Mouse (Mus musculus) embryo, embryonic 11.5 days (tissue): ENCODE data around the gene Clec12a.

Source experiments
- DNase-seq: peaks from one replicate; pipeline ENCODE4 v3.0.0-alpha.2; 2012; ENCODE audit warnings: low read depth, low spot score

The Clec12a gene

DNA sequence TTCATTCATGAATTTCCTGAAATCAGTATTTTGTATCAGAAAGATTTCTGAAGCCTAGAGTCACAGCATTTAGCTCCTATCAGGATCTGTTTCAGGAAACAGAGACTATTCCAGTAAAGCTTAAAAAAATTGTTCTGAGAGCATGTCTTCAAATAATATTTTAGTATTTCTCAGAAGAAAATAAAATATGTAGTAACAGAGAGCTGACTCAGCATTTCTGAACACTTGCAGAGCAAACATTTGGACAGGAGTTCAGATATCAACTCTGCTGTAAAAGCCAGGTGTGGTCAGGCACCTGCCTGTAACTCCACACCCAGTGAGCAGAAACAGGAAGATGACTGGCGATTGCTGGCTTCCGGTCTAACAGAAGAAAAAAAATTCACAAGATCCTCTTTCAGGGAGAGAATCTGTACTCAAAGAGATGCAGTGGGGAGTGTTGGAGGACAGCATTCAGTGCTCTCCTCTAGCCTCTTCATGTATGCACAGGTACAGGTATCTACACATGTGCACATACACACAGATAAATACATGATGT, 32.5 kb downstream of the Clec12a start:
- no peak for DNase-seq

DNA sequence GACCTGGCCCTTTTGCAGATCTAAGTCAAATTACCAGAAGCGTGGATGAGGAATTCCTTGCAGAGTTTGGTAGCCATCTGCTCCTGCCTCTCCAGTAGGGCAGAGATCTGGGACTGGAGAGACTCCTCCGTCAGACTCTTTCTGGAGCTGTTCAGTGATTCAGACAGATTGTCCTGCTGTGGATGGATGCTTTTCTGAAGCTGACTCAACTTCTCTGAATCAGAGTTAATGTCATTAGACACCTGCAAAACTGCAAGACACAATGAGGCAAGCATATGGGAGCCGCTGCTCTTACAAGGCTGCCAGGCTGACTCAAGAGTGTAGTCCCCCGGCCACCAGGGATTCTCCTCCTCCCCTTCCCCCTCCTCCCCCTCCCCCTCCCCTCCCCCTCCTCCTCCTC, 38.0 kb downstream of the Clec12a start:
- no peak for DNase-seq

DNA sequence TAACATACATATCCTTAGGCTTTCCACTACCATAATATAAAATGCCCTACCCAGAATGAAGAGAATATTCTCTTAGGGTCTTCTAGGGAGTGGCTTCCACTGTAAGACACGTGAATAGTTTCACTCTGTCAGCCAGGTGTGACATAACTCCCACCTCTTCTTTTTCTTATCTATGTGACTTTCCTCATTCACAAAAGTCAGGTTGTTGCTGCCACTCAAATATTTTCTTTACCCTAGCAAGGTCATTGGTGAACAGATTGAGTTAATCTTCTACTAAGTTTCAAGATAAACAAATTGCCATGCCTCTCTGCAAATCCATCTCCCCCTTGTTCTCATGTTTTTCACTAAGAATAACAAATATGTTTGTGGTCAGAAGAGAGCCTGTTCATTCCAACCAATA, 39.2 kb downstream of the Clec12a start:
- DNase-seq = no peak

DNA sequence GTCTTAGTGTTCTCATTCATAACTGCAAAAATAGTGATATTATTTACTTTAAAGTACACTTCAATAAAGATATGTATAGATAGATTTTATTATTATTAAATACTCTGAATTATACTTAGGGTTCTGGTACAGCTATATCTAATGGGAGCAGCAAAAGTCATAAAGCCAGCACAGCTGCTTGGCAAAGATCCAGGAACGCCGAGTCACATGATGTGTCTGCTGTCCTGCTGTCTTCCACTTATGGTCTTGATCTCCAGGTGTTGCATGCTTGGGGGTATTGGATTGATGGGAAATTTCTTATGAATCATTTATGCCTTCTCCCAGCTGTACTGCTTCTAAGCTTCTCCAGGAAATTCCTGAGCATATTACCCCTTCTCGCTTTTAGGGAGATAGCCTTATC, 41.0 kb downstream of the Clec12a start:
- DNase-seq = no peak

DNA sequence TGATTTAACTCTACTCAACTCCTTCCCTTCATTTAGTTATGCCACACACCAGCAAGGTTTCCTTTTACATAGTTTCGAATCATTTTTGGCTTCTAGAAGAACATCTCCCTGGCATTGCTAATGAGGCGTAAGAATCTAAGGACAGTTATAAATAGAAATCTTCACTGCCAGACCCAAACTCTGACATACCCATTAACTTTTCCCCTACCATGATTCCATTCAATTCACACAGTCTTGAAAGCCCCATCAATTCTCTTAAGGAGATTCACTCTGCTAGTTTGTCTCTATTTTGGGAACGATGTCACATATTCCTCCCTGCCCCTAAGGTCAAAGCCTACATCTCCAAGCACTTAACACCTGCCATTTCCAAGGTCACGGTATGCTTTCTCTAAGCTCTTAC, 42.5 kb downstream of the Clec12a start:
- DNase-seq = no peak

DNA sequence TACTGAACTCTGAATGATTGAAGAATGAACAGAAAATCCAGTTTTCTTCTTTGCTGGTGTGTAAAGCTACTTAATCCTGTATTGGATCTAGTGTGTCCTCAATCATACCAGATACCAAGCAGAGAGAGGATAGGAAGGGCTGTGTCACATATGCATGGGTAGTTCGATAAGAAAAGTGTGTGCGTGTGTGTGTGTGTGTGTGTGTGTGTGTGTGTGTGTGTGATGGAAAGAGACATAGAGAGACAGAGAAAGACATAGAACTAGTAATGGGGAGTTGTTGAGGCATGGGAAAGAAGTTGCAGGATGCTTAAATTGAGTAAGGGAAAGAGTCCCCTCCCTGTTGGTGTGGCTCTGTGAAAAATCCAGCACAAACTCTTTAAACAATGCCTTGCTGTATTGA, 43.3 kb downstream of the Clec12a start, which contains the start of gene Clec12b:
TSS of gene Clec12b (minus strand) at position 101 of the 400 bp plus-strand sequence.
- no peak for DNase-seq

DNA sequence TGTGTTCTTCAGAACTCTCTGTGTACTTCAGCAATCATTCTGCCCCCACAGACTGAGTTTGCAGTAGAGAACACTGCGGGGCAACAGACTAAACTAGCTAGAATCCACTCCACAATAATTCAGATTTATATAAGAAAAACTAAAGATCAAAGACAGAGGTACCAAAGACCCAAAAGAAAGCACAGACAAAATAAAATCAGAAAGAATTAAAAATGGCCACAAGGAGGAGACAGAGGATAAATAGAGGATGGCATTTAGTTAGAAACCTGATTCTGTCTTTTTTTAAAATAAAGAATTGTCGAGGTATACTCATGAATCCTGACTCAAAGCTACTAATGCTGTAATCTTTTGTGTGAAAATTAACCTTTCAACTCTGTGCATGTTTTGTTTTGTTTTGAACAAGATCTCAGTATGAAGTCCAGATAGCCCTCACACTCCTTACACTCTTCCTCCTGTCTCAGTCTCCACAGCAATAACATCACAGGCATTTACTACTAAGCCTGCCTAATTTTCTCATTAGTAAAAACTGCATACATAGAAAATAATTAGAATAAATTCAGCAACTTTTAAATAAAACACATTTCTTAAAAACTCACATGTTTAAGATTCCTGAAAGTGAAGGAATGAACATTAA, 50.7 kb downstream of the Clec12a start:
- DNase-seq = no peak

DNA sequence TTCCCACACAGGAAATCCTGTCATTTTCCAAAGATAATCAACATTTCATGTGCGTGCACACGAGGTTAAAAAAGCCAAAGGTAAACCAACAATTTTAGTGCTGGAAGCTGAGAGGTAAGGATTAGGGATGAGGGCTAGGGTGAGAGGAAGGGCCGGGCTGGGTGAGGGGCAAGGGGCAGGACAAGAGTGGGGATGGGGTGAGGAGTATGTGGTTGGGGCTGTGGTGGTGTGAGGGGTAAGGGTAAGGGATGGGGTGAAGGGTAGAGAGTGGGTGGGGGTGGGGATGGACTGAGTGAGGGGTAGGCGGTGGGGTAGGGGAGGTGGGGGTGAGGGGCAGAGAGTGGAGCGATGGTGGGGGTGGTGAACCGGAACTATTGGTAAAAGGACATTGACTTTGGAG, 51.2 kb downstream of the Clec12a start:
- no peak for DNase-seq

DNA sequence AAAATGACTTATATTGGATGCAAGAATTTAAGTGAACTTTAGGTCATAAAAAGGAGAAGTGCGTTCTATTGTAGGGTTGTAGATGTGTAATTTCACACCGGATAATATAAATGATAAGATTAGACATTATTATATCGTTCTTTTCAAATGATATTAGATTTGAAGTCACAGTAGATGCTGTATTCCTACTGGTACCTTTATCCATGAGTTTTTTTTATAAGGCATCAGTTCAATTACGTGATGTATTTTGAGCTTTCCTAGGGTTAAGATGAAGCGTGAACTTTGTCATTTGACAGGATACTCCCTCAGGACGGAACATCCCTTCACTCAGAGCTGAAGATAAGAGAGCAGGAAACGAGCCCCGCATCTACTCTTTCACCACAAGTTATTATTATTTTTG, 54.5 kb downstream of the Clec12a start, which contains the start of gene Clec1b:
TSS of gene Clec1b (plus strand) at position 301 of the 400 bp plus-strand sequence.
- DNase-seq = no peak

DNA sequence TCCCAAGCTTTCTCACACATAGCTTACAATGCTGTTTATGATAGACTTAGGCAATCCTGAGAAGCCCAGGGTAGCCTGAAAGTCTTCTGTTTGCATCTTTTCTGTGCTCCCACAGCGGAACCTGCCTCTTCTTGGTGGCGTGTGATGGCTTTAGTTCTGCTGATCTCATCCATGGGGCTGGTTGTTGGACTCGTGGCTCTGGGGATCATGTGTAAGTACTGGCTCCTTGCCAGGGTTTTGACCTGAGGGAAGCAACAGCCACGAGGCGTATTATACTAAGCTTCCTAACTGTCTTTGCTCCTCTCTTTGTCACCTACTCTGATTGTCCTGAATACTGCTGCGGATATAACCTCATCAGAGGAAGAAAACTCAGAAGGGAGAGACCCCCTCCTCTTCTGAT, 57.5 kb downstream of the Clec12a start:
- DNase-seq = no peak

DNA sequence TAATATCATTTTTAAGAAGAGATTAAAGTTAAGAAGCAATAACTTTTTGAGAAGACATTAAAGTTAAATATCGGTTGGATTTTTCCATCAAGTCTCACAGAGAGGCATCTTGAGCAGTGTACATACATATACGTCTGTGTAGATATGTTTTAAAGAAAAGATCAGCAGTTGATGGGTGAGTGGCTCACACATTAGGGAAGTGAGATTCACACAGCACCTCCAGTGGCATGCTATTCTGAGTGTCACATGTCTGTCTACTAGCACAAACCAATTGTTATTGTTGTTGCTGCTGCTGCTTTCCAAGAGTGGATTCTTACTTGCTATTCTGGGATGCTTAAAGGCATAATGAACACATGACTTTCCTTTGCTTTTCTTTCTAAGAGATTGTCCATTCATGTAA, 59.9 kb downstream of the Clec12a start:
- DNase-seq = no peak

DNA sequence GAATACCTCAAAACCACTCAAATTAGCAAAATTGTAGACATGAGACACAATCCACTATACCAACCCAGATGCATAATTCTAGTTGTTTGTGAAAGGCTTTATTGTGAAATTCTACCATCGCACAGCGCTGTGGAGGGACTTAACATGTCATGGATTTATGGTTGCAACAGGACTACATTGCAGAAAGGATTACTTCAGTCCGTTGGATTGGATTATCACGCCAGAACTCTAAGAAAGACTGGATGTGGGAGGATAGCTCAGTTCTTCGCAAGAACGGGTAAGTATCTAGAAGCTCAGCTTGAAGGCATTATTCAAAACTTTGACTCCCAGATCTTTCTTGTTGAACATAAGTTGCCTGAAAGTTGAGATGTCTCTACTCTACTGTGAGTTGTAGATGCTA, 60.9 kb downstream of the Clec12a start:
- no peak for DNase-seq

DNA sequence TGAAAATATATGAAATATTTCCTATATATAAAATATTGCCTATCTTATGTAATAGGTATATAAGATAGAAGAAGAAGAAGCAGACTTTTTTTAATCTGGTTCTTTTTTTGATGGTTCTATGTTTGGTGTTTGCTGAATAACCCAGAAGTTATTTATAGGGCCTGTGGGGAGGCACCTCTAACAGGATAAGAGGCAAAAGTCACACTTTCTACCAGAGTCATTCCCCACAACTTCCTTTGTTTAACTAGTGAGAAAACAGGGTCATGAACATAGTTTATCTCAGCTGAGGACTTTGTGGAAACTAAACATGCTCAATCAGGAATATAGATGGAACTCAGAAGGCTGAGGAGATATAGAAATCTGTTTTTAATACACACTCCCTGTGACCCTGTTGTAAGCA, 63.5 kb downstream of the Clec12a start:
- no peak for DNase-seq

DNA sequence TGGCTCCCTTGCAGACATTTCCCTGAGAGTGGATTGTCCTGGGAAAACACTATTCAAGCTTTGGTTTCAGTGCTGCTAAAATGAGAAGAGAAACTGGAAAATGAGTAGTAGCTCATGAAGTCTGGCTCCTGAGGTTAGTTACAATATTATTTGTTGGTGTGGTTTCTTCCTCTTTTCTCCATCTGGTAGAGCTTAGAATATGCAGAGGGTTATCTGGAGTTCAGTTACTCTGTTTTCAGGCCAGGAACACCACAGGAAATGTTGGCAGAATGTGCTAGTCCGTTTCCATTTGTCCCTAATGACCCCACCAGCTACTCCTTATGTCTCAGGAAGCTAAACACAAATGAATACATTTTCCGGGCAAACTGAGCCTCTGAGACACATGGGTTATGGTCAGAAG, 64.8 kb downstream of the Clec12a start:
- DNase-seq = no peak

DNA sequence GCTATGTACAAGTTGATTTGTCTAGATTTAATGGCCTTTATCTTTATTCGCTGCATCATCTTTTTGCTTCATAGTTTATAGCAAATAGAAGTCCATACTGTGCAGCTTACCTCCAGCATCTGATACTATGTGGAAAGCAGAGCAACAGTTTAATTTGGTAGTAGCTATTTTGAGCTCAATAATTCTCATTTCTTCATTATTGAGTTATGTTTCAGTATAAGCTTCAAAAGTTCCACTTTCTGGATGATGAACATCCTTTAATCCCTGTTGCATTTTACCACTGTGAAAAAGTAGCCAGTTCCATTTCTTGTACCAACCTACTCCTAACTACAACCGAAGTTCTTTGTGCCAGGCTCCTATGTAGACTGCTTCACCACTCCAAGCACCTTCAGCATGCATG, 66.1 kb downstream of the Clec12a start, which contains the start of gene Clec9a:
TSS of gene Clec9a (plus strand) at position 301 of the 400 bp plus-strand sequence.
- DNase-seq = no peak

DNA sequence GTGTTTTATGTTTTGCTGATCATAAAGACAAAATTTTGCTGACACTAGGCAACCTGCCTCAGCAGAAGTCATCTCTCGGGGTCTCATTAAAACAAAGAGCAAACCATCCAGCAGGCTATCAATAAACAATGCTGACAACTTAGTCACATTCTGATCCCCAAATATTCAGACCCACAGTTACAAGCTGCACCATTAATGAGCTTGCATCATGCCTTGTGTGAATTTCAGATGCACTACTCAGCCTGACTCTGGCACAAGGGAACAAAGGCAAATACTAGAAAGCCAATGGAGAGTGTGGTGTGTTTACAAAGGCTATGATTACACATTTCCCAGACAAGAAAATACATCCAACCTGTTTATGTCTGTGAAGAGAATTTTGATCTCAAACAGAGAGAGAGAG, 71.7 kb downstream of the Clec12a start:
- DNase-seq = no peak
